Mouse (Mus musculus) C2C12 (cell line): ENCODE results near the gene Fam83d.

ENCODE experiments used
- CEBPB ChIP-seq: IDR thresholded peaks from one replicate; pipeline ENCODE4 v1.6.1; 2011; ENCODE audit warnings: low read depth, mild to moderate bottlenecking, control low read depth, moderate library complexity
- CTCF ChIP-seq: IDR thresholded peaks from one replicate; pipeline ENCODE4 v1.5.1; 2011; ENCODE audit not compliant: control insufficient read depth, insufficient read depth, insufficient read length
- FOSL1 ChIP-seq: IDR thresholded peaks from one replicate; pipeline ENCODE4 v1.8.0; 2011; ENCODE audit warnings: mild to moderate bottlenecking, low read length; ENCODE audit not compliant: poor library complexity, insufficient read depth, severe bottlenecking
- MAX ChIP-seq: IDR thresholded peaks from one replicate; pipeline ENCODE4 v1.6.1; 2011; ENCODE audit warnings: mild to moderate bottlenecking, control low read depth
- MYOD1 ChIP-seq: IDR thresholded peaks from one replicate; pipeline ENCODE4 v1.6.1; 2011; ENCODE audit warnings: low read depth; ENCODE audit not compliant: control insufficient read depth, insufficient read length
- MYOG ChIP-seq: IDR thresholded peaks from one replicate; pipeline ENCODE4 v1.6.1; 2011; ENCODE audit not compliant: control insufficient read depth, insufficient read length; ENCODE audit errors: extremely low read depth
- USF1 ChIP-seq: IDR thresholded peaks from one replicate; pipeline ENCODE4 v1.6.1; 2011; ENCODE audit warnings: low read depth, mild to moderate bottlenecking, control low read depth, moderate library complexity

- TF ChIP-seq CTCF (no peak), FOSL1 (no peak), USF1 (no peak), MYOD1 (no peak), CEBPB (no peak), MAX (no peak), MYOG (no peak)
Observed at GRCm38 (mm10) chr2:158781126-158781525, 13.2 kb downstream of the Fam83d start.
